Mouse (Mus musculus) layer of hippocampus, postnatal 25 days (tissue): ENCODE data around the gene Nr2c2ap. TPM values are rescaled to one million over a fixed set of nuclear protein-coding genes. Genes with fewer than 3 reads are reported as not detected.

Experiments
- DNase-seq, 2 experiments: peaks; one replicate each; pipeline ENCODE4 v3.0.0; 2022; ENCODE audit warnings: mixed read lengths in 2 of 2, low spot score in 1 of 2; ENCODE audit errors: extremely low spot score in 1 of 2
- total RNA-seq, 2 experiments: library from RNA; stranded (reverse); gene quantifications; 2 replicates each; pipeline ENCODE4 v1.2.3; 2021

The Nr2c2ap gene
- 10 to 100 TPM; 25.5 to 29.8 TPM for total RNA-seq

- DNase-seq, result peak; percentile 63 to 73
These were observed at the start of gene Nr2c2ap for GRCm38 (mm10) chr8:70131166-70131883. Nr2c2ap (plus strand) TSS chr8:70131333.

- no peak for DNase-seq
These were observed 49.2 kb upstream of the Nr2c2ap start for GRCm38 (mm10) chr8:70081976-70082375.

- DNase-seq, result peak in 1 of 2 experiments; percentile 53
These were observed 47.8 kb upstream of the Nr2c2ap start, which contains the start of gene Hapln4 for GRCm38 (mm10) chr8:70083285-70083684. Hapln4 (plus strand) TSS chr8:70083457.

GRCm38 (mm10) chr8:70084191-70085065 is 46.7 kb upstream of the Nr2c2ap start:
- no peak for DNase-seq

GRCm38 (mm10) chr8:70086151-70086550 is 45.0 kb upstream of the Nr2c2ap start:
- DNase-seq, result no peak

GRCm38 (mm10) chr8:70087237-70087636 is 43.9 kb upstream of the Nr2c2ap start:
- no peak for DNase-seq

GRCm38 (mm10) chr8:70087836-70088650 is 43.1 kb upstream of the Nr2c2ap start:
- peak; percentile 65 to 66 for DNase-seq

- DNase-seq, result no peak
These were observed 41.7 kb upstream of the Nr2c2ap start for GRCm38 (mm10) chr8:70089296-70089960.

- no peak for DNase-seq
These were observed 38.3 kb upstream of the Nr2c2ap start for GRCm38 (mm10) chr8:70092786-70093185.

- no peak for DNase-seq
These were observed 31.9 kb upstream of the Nr2c2ap start for GRCm38 (mm10) chr8:70099276-70099675.

- DNase-seq, result no peak
These were observed 30.9 kb upstream of the Nr2c2ap start for GRCm38 (mm10) chr8:70100241-70100640.

GRCm38 (mm10) chr8:70104506-70104905 is 26.6 kb upstream of the Nr2c2ap start:
- DNase-seq, result no peak

GRCm38 (mm10) chr8:70104922-70105321 is 26.2 kb upstream of the Nr2c2ap start:
- no peak for DNase-seq

GRCm38 (mm10) chr8:70110451-70110850 is 20.7 kb upstream of the Nr2c2ap start:
- DNase-seq, result no peak

GRCm38 (mm10) chr8:70111192-70111795 is 19.8 kb upstream of the Nr2c2ap start:
- no peak for DNase-seq

- no peak for DNase-seq
These were observed 18.6 kb upstream of the Nr2c2ap start for GRCm38 (mm10) chr8:70112401-70113016.

GRCm38 (mm10) chr8:70114488-70114887 is 16.6 kb upstream of the Nr2c2ap start:
- no peak for DNase-seq

- DNase-seq, result no peak
These were observed 16.2 kb upstream of the Nr2c2ap start for GRCm38 (mm10) chr8:70114892-70115291.

- DNase-seq, result no peak
These were observed 13.5 kb upstream of the Nr2c2ap start for GRCm38 (mm10) chr8:70117611-70118010.
